Mouse (Mus musculus) thymus, postnatal 4 days (tissue): ENCODE results near the gene Ccdc78.

Experiments
- DNase-seq: peaks from one replicate; pipeline ENCODE4 v3.0.0; 2021

The Ccdc78 gene

GRCm38 (mm10) chr17:25817662-25818061 lies 31.3 kb downstream of the Ccdc78 start:
- no peak for DNase-seq

- no peak for DNase-seq
Measured at GRCm38 (mm10) chr17:25818851-25819780, 32.7 kb downstream of the Ccdc78 start.

GRCm38 (mm10) chr17:25823452-25823851 lies 37.1 kb downstream of the Ccdc78 start, which contains the start of gene Wdr24:
Gene Wdr24, plus strand, starts transcription at chr17:25823627.
- peak; percentile 78 for DNase-seq

- no peak for DNase-seq
Measured at GRCm38 (mm10) chr17:25824362-25825142, 38.2 kb downstream of the Ccdc78 start.

- DNase-seq, result no peak
Measured at GRCm38 (mm10) chr17:25825311-25825710, 38.9 kb downstream of the Ccdc78 start.

GRCm38 (mm10) chr17:25825984-25826570 lies 39.7 kb downstream of the Ccdc78 start:
- no peak for DNase-seq

GRCm38 (mm10) chr17:25827011-25827410 lies 40.6 kb downstream of the Ccdc78 start:
- DNase-seq, result no peak

GRCm38 (mm10) chr17:25827546-25828222 lies 41.3 kb downstream of the Ccdc78 start:
- no peak for DNase-seq

- DNase-seq, result no peak
Measured at GRCm38 (mm10) chr17:25828223-25828594, 41.8 kb downstream of the Ccdc78 start.

- peak; percentile 83 for DNase-seq
Measured at GRCm38 (mm10) chr17:25828712-25829557, 42.6 kb downstream of the Ccdc78 start, which contains the start of gene Jmjd8. Gene Jmjd8, plus strand, starts transcription at chr17:25828867.

- DNase-seq, result no peak
Measured at GRCm38 (mm10) chr17:25829558-25830017, 43.2 kb downstream of the Ccdc78 start.

- no peak for DNase-seq
Measured at GRCm38 (mm10) chr17:25830200-25830753, 43.9 kb downstream of the Ccdc78 start.

GRCm38 (mm10) chr17:25830806-25831431 lies 44.5 kb downstream of the Ccdc78 start:
- DNase-seq, result no peak

GRCm38 (mm10) chr17:25831451-25832281 lies 45.3 kb downstream of the Ccdc78 start:
- no peak for DNase-seq

GRCm38 (mm10) chr17:25832436-25833290 lies 46.3 kb downstream of the Ccdc78 start:
- DNase-seq, result peak; percentile 99

- no peak for DNase-seq
Measured at GRCm38 (mm10) chr17:25833291-25833663, 46.9 kb downstream of the Ccdc78 start, which contains the start of gene Stub1. Gene Stub1, minus strand, starts transcription at chr17:25833404.

- DNase-seq, result no peak
Measured at GRCm38 (mm10) chr17:25833961-25834594, 47.7 kb downstream of the Ccdc78 start.

GRCm38 (mm10) chr17:25834595-25835222 lies 48.3 kb downstream of the Ccdc78 start:
- no peak for DNase-seq
